Comparison of ENCODE assay signal across 11 mouse cellular contexts in the genomic region with DNA sequence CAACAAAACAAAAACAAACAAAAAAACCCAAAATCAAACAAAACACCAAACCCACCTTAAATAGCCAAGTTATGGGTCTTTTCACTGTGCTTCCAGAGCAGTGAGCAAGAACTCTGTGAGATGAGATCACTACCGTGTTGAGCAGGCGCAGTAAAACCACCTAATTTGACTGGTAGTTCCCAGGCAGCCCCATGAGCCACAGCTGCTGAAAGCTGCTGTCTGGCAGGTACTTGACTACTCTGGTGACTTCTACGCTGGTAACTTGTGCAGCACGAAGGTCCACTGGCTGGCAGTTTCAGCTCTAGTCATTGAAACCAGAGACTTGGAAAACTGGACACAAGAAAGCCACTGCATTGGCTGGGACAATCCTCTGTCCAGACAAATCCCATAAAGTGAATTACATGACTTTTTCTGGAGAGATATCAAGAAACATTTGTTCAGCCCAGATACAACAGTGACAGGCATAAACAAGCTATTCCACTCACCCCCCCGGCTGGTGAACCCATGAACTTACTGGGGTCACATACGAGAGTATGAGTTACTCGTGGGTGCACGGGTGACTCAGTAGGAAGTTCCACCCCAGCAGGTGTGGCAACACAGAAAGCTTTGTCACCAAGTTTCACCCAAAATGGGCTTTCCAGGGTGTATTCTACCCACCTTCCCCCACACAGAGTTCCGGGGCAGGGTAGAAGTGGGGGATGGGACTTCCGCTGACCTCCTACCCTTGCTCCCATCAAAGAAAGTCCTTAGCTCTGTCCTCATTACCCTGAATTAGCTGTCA. TPM values are rescaled to one million over a fixed set of nuclear protein-coding genes. Genes with fewer than 3 reads are reported as not detected.
A peak's percentile ranks its signal among the peaks of the same experiment; 100 is the strongest.
DNase-seq lines count a peak whose midpoint lies in the region; ATAC-seq and TF ChIP-seq lines count a peak whose summit lies in the region.
"Had no signal": no experiment of that assay in that cellular context is flagged by ENCODE, and none has a peak within 500 bp of the region (broad histone marks: within the 10 kb centered on the region; RNA-seq: fewer than 3 reads in every experiment).

No protein-coding gene starts in this region.

- no peaks in the 10 kb centered on the region for H3K36me3 ChIP-seq in thymus, adult 2 months (ENCODE audit: control insufficient read depth, insufficient read depth, low read length)
- no peaks in the 10 kb centered on the region for H3K36me3 ChIP-seq in midbrain, embryonic 15.5 days (replicated peaks)
- H3K36me3 ChIP-seq: neural tube, embryonic 13.5 days had no signal

- no peak overlapping the region for H3K4me2 ChIP-seq in midbrain, embryonic 15.5 days
- H3K4me2 ChIP-seq: neural tube, embryonic 13.5 days had no signal

- H3K4me3 ChIP-seq in thymus, adult 2 months (ENCODE audit: control insufficient read depth, insufficient read depth, low read length): no peak overlapping the region
- no peak overlapping the region for H3K4me3 ChIP-seq in midbrain, embryonic 15.5 days
- H3K4me3 ChIP-seq: neural tube, embryonic 13.5 days had no signal

- H3K27ac ChIP-seq in thymus, adult 2 months (ENCODE audit: control insufficient read depth, insufficient read depth, low read length): peak overlapping the region; percentile 66
- H3K27ac ChIP-seq in midbrain, embryonic 15.5 days: no peak overlapping the region
- H3K27ac ChIP-seq: neural tube, embryonic 13.5 days had no signal

- DNase-seq in kidney, postnatal 10 days: peak; percentile 22
- no peak for DNase-seq in kidney, adult 18-20 months
- peak; percentile 42 for DNase-seq in ES-CJ7 (ENCODE audit: low read depth, low spot score)
- DNase-seq in thymus, adult 2 months: peak; percentile 40
- DNase-seq in embryo, embryonic 10.5 days (ENCODE audit: low spot score): no peak
- no peak for DNase-seq in left cerebral cortex, adult 11 months (ENCODE audit: low spot score)
- DNase-seq: embryo, embryonic 11 days; kidney, adult 8-10 months had no signal

- no peak for TF ChIP-seq CTCF in thymus, adult 2 months (IDR thresholded peaks at IDR 0.05; ENCODE audit: borderline replicate concordance, control insufficient read depth, extremely low read depth, insufficient read depth, low read length, poor library complexity)

- TF ChIP-seq POLR2A in thymus, adult 2 months (IDR thresholded peaks at IDR 0.05; ENCODE audit: control insufficient read depth, extremely low read depth, insufficient read depth, low read length, poor library complexity): no peak

- peak; percentile 32 for ATAC-seq in megakaryocyte progenitor cell, adult 5-6 weeks (replicated peaks; ENCODE audit: poor library complexity)
- ATAC-seq in midbrain, embryonic 15.5 days (replicated peaks): no peak

- H3K4me1 ChIP-seq in thymus, adult 2 months (replicated peaks; ENCODE audit: control insufficient read depth, insufficient read depth, low read length): peaks cover 8% of the 10 kb centered on the region
- no peaks in the 10 kb centered on the region for H3K4me1 ChIP-seq in midbrain, embryonic 15.5 days
- H3K4me1 ChIP-seq: neural tube, embryonic 13.5 days had no signal

- 8% methylated on average over 10 of the region's 10 CpGs for WGBS in thymus, adult 2 months
- 84% methylated on average over 10 of the region's 10 CpGs for WGBS in midbrain, embryonic 15.5 days

- no peak overlapping the region for H3K9ac ChIP-seq in midbrain, embryonic 15.5 days
- H3K9ac ChIP-seq: neural tube, embryonic 13.5 days had no signal

- H3K27me3 ChIP-seq in thymus, adult 2 months (ENCODE audit: control insufficient read depth, insufficient read depth, low read length): no peaks in the 10 kb centered on the region
- no peaks in the 10 kb centered on the region for H3K27me3 ChIP-seq in midbrain, embryonic 15.5 days (replicated peaks)
- H3K27me3 ChIP-seq: neural tube, embryonic 13.5 days had no signal

- H3K9me3 ChIP-seq in midbrain, embryonic 15.5 days: no peaks in the 10 kb centered on the region
- H3K9me3 ChIP-seq: neural tube, embryonic 13.5 days had no signal

RNA-seq across cellular contexts. Expression of a gene that starts 47.0 kb away (rescaled TPM):
- total RNA-seq in megakaryocyte progenitor cell, adult 5-6 weeks (2015): 32.0 and 35.0 TPM in 2 replicates
- total RNA-seq in megakaryocyte progenitor cell, adult 5-6 weeks (2017): 17.8 and 22.7 TPM in 2 replicates
- polyA plus RNA-seq in thymus, adult 2 months (2012; rRNA removed): 29.5 and 39.6 TPM in 2 replicates
- polyA plus RNA-seq in midbrain, embryonic 15.5 days (2015; fragmentation: Nextera tagmentation; extraction: Ambion mirVana): 33.6 and 37.5 TPM in 2 replicates

Comparison
In these comparisons a context has a peak if more than half of its experiments do, and no peak if none do; other contexts are left out.
1. DNase-seq: peak in kidney, postnatal 10 days (single experiment), ES-CJ7 (single experiment) and thymus, adult 2 months (single experiment); none in kidney, adult 18-20 months (single experiment), embryo, embryonic 10.5 days (single experiment) and left cerebral cortex, adult 11 months (single experiment).